Comparison of ENCODE assay signal across 9 mouse cellular contexts in the genomic region with DNA sequence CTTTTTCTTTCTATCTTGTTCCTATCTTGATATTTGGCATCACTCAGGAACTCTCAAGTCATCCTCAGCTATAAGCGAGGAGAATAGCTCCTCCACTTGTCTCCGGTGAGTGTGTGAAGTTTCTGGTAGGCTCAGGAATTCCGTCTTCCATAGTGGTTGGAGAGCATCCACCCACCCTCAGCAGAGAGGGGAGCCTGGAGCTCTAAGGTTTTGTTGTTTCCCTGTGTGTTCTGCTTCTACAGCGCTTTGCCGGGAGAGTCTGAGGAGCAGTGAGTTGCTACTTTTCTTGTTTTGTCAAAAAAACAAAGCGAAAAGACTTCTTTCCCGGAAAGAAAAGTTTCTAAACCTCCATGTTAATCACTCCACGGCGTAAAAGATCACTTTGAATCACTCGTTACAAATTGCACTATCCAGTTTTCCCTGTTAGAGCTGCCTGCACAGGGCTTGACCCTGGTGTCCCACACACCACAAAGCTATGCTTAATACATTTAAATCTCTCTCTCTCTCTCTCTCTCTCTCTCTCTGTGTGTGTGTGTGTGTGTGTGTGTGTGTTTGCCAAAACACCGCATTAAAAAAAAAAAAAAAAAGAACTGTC. TPM values are rescaled to one million over a fixed set of nuclear protein-coding genes. Genes with fewer than 3 reads are reported as not detected.
A peak's percentile ranks its signal among the peaks of the same experiment; 100 is the strongest.
DNase-seq lines count a peak whose midpoint lies in the region; ATAC-seq lines count a peak whose summit lies in the region.
"Had no signal": no experiment of that assay in that cellular context is flagged by ENCODE, and none has a peak within 500 bp of the region (broad histone marks: within the 10 kb centered on the region; RNA-seq: fewer than 3 reads in every experiment).

No protein-coding gene starts in this region.

- 9% methylated on average over 11 of the region's 11 CpGs for WGBS in heart, embryonic 15.5 days
- WGBS in midbrain, embryonic 16.5 days, result 2% methylated on average over 11 of the region's 11 CpGs

- intact Hi-C loops in gastrocnemius, postnatal 14 days (cut with DNase I; ENCODE audit: low total_unique reads), result no loop called here

- DNase-seq in gastrocnemius, adult 18-20 months (ENCODE audit: low spot score), result peak; percentile 9
- DNase-seq in gastrocnemius, postnatal 14 days, result no peak
- DNase-seq in embryo, embryonic 10.5 days (ENCODE audit: low spot score), result peak; percentile 62
- DNase-seq in layer of hippocampus, postnatal 10 days (ENCODE audit: low spot score in 2 of 2), result peak; percentile 8 to 21
- no peak for DNase-seq in thymus, postnatal 4 days
- no peak for DNase-seq in urinary bladder, postnatal 14 days (ENCODE audit: low spot score)

- no peaks in the 10 kb centered on the region for H3K9me3 ChIP-seq in heart, embryonic 15.5 days (replicated peaks)
- no peaks in the 10 kb centered on the region for H3K9me3 ChIP-seq in midbrain, embryonic 16.5 days (replicated peaks; ENCODE audit: control insufficient read depth, low read length, poor library complexity, severe bottlenecking)

- H3K4me1 ChIP-seq in heart, embryonic 15.5 days (replicated peaks), result peaks cover 8% of the 10 kb centered on the region
- H3K4me1 ChIP-seq in midbrain, embryonic 16.5 days (ENCODE audit: control insufficient read depth, insufficient read depth, low read length), result peaks cover 12% of the 10 kb centered on the region

- peak overlapping the region; percentile 97 for H3K4me2 ChIP-seq in heart, embryonic 15.5 days
- H3K4me2 ChIP-seq in midbrain, embryonic 16.5 days (ENCODE audit: low read length), result peak overlapping the region; percentile 64

- peak overlapping the region; percentile 80 for H3K27ac ChIP-seq in heart, embryonic 15.5 days
- peak overlapping the region; percentile 97 for H3K27ac ChIP-seq in midbrain, embryonic 16.5 days (ENCODE audit: low read length)

- H3K27me3 ChIP-seq in heart, embryonic 15.5 days, result no peaks in the 10 kb centered on the region
- no peaks in the 10 kb centered on the region for H3K27me3 ChIP-seq in midbrain, embryonic 16.5 days (ENCODE audit: control insufficient read depth, insufficient read depth, low read depth, low read length)

- peak overlapping the region; percentile 63 for H3K9ac ChIP-seq in heart, embryonic 15.5 days
- H3K9ac ChIP-seq in midbrain, embryonic 16.5 days (ENCODE audit: low read depth, low read length), result peak overlapping the region; percentile 91

- H3K4me3 ChIP-seq in heart, embryonic 15.5 days, result peak overlapping the region; percentile 67
- peak overlapping the region; percentile 71 for H3K4me3 ChIP-seq in midbrain, embryonic 16.5 days (ENCODE audit: low read depth, low read length)

- ATAC-seq in heart, embryonic 15.5 days (replicated peaks; ENCODE audit: insufficient number of reproducible peaks, insufficient read depth, low FRiP score, low read depth), result no peak
- ATAC-seq in midbrain, embryonic 16.5 days, result no peak

- H3K36me3 ChIP-seq in heart, embryonic 15.5 days, result no peaks in the 10 kb centered on the region
- H3K36me3 ChIP-seq in midbrain, embryonic 16.5 days (ENCODE audit: control insufficient read depth, insufficient read depth, low read length), result no peaks in the 10 kb centered on the region

RNA-seq across cellular contexts. Expression of gene Thsd7a, which starts 1.3 kb away (rescaled TPM):
- 1 to 10 TPM; 2.2 to 3.8 TPM for total RNA-seq in gastrocnemius, adult 18-20 months (2021)
- total RNA-seq in gastrocnemius, postnatal 14 days (2021), result 1 to 10 TPM; 2.3 to 2.8 TPM
- 3.7 and 5.6 TPM in 2 replicates for polyA plus RNA-seq in heart, embryonic 15.5 days (2015; fragmentation: Nextera tagmentation; extraction: Ambion mirVana)
- 10 to 100 TPM; 36.3 to 37.4 TPM for total RNA-seq in layer of hippocampus, postnatal 10 days (2021)
- 28.4 and 34.2 TPM in 2 replicates for polyA plus RNA-seq in midbrain, embryonic 16.5 days (2015; fragmentation: Nextera tagmentation; extraction: Ambion mirVana)
- total RNA-seq: hematopoietic stem cell, adult 5-6 weeks had no signal

Comparison
In these comparisons a context has a peak if more than half of its experiments do, and no peak if none do; other contexts are left out.
1. DNase-seq: peak in gastrocnemius, adult 18-20 months (single experiment), embryo, embryonic 10.5 days (single experiment) and layer of hippocampus, postnatal 10 days (2 of 2); none in gastrocnemius, postnatal 14 days (single experiment), thymus, postnatal 4 days (single experiment) and urinary bladder, postnatal 14 days (single experiment).
2. RNA of gene Thsd7a, which starts 1.3 kb away (total RNA-seq): 36.3 to 37.4 TPM in layer of hippocampus, postnatal 10 days; 2.2 to 3.8 TPM in gastrocnemius, adult 18-20 months and 2.3 to 2.8 TPM in gastrocnemius, postnatal 14 days; every median in the first group is over 4 times any median in the second.